Mouse (Mus musculus): ENCODE measurements around the gene Prox2. TPM values are rescaled to one million over a fixed set of nuclear protein-coding genes. Genes with fewer than 3 reads are reported as not detected.

Gene Prox2
- polyA plus RNA-seq, 1 experiment from 2014 or later = 2.9 TPM

- DNase-seq (ENCODE audit: low spot score) = peak; percentile 28
- WGBS = 50% methylated on average over 4 of the region's 4 CpGs
- Histone ChIP-seq H3K36me3 (ENCODE audit: control insufficient read depth, insufficient read depth, low read length) (no peaks in the 10 kb centered on the region), H3K4me1 (ENCODE audit: control insufficient read depth, insufficient read depth, low read length) (peaks cover 27% of the 10 kb centered on the region), H3K9me3 (ENCODE audit: control insufficient read depth, low read length) (no peaks in the 10 kb centered on the region), H3K4me2 (ENCODE audit: low read depth, low read length) (peak overlapping the region; percentile 71; the same call in 1 of the 2 replicates), H3K4me3 (ENCODE audit: low read depth, low read length) (peak overlapping the region; percentile 96; the same call in 1 of the 2 replicates), H3K9ac (ENCODE audit: low read depth, low read length) (no peak overlapping the region), H3K27me3 (replicated peaks; ENCODE audit: control insufficient read depth, insufficient read depth, low read length) (no peaks in the 10 kb centered on the region), H3K27ac (replicated peaks; ENCODE audit: low read depth, low read length) (0 out of 2 replicates have a peak overlapping the region, but pooled peaks have one; percentile 86)
- peak; percentile 13; the same call in 1 of the 2 replicates for ATAC-seq (ENCODE audit: low read depth)
Observed at GRCm38 (mm10) chr12:85109426-85109825, 1.1 kb downstream of the Prox2 start.

- 63% methylated on average over 3 of the region's 3 CpGs for WGBS
- ATAC-seq (ENCODE audit: low read depth) = no peak
- H3K27ac ChIP-seq (replicated peaks; ENCODE audit: low read depth, low read length) = no peak overlapping the region
- no peak overlapping the region for H3K4me2 ChIP-seq (ENCODE audit: low read depth, low read length)
- H3K4me1 ChIP-seq (ENCODE audit: control insufficient read depth, insufficient read depth, low read length) = peaks cover 27% of the 10 kb centered on the region
- H3K9ac ChIP-seq (ENCODE audit: low read depth, low read length) = no peak overlapping the region
- H3K9me3 ChIP-seq (ENCODE audit: control insufficient read depth, low read length) = no peaks in the 10 kb centered on the region
- no peaks in the 10 kb centered on the region for H3K27me3 ChIP-seq (replicated peaks; ENCODE audit: control insufficient read depth, insufficient read depth, low read length)
- DNase-seq (ENCODE audit: low spot score) = no peak
- H3K36me3 ChIP-seq (ENCODE audit: control insufficient read depth, insufficient read depth, low read length) = no peaks in the 10 kb centered on the region
- no peak overlapping the region for H3K4me3 ChIP-seq (ENCODE audit: low read depth, low read length)
Observed at GRCm38 (mm10) chr12:85108643-85109042, 1.9 kb downstream of the Prox2 start.

- 5% methylated on average over 8 of the region's 8 CpGs for WGBS
- no peak overlapping the region for H3K4me3 ChIP-seq (ENCODE audit: low read depth, low read length)
- peak overlapping the region; percentile 40 for H3K4me2 ChIP-seq (ENCODE audit: low read depth, low read length)
- ATAC-seq (ENCODE audit: low read depth) (no peak), DNase-seq (ENCODE audit: low spot score) (peak; percentile 17)
- H3K4me1 ChIP-seq (ENCODE audit: control insufficient read depth, insufficient read depth, low read length) = peaks cover 12% of the 10 kb centered on the region
- H3K9me3 ChIP-seq (ENCODE audit: control insufficient read depth, low read length) = no peaks in the 10 kb centered on the region
- H3K36me3 ChIP-seq (ENCODE audit: control insufficient read depth, insufficient read depth, low read length) = no peaks in the 10 kb centered on the region
- no peak overlapping the region for H3K27ac ChIP-seq (replicated peaks; ENCODE audit: low read depth, low read length)
- H3K27me3 ChIP-seq (replicated peaks; ENCODE audit: control insufficient read depth, insufficient read depth, low read length) = no peaks in the 10 kb centered on the region
- H3K9ac ChIP-seq (ENCODE audit: low read depth, low read length) = 0 out of 2 replicates have a peak overlapping the region, but pooled peaks have one; percentile 3
Observed at GRCm38 (mm10) chr12:85106292-85106691, 4.3 kb downstream of the Prox2 start.

- no peak overlapping the region for H3K4me3 ChIP-seq (ENCODE audit: low read depth, low read length)
- DNase-seq (ENCODE audit: low spot score) = no peak
- no peaks in the 10 kb centered on the region for H3K9me3 ChIP-seq (ENCODE audit: control insufficient read depth, low read length)
- no peak for ATAC-seq (ENCODE audit: low read depth)
- no peak overlapping the region for H3K27ac ChIP-seq (replicated peaks; ENCODE audit: low read depth, low read length)
- WGBS = 91% methylated on average over 8 of the region's 8 CpGs
- H3K4me1 ChIP-seq (ENCODE audit: control insufficient read depth, insufficient read depth, low read length) = peaks cover 8% of the 10 kb centered on the region
- no peak overlapping the region for H3K4me2 ChIP-seq (ENCODE audit: low read depth, low read length)
- H3K36me3 ChIP-seq (ENCODE audit: control insufficient read depth, insufficient read depth, low read length) = no peaks in the 10 kb centered on the region
- H3K27me3 ChIP-seq (replicated peaks; ENCODE audit: control insufficient read depth, insufficient read depth, low read length) = no peaks in the 10 kb centered on the region
- H3K9ac ChIP-seq (ENCODE audit: low read depth, low read length) = no peak overlapping the region
Observed at GRCm38 (mm10) chr12:85104789-85105188, 5.8 kb downstream of the Prox2 start.

- Histone ChIP-seq H3K9me3 (ENCODE audit: control insufficient read depth, low read length) (no peaks in the 10 kb centered on the region), H3K27ac (replicated peaks; ENCODE audit: low read depth, low read length) (no peak overlapping the region), H3K36me3 (ENCODE audit: control insufficient read depth, insufficient read depth, low read length) (no peaks in the 10 kb centered on the region), H3K4me3 (ENCODE audit: low read depth, low read length) (no peak overlapping the region), H3K27me3 (replicated peaks; ENCODE audit: control insufficient read depth, insufficient read depth, low read length) (no peaks in the 10 kb centered on the region), H3K9ac (ENCODE audit: low read depth, low read length) (no peak overlapping the region), H3K4me1 (ENCODE audit: control insufficient read depth, insufficient read depth, low read length) (peaks cover 3% of the 10 kb centered on the region; the same call in 1 of the 2 replicates), H3K4me2 (ENCODE audit: low read depth, low read length) (no peak overlapping the region)
- DNase-seq (ENCODE audit: low spot score) (no peak), ATAC-seq (ENCODE audit: low read depth) (no peak)
- WGBS = 82% methylated on average over 8 of the region's 8 CpGs
Observed at GRCm38 (mm10) chr12:85103096-85103495, 7.5 kb downstream of the Prox2 start.

- H3K27ac ChIP-seq (replicated peaks; ENCODE audit: low read depth, low read length) = no peak overlapping the region
- H3K9me3 ChIP-seq (ENCODE audit: control insufficient read depth, low read length) = no peaks in the 10 kb centered on the region
- H3K27me3 ChIP-seq (replicated peaks; ENCODE audit: control insufficient read depth, insufficient read depth, low read length) = no peaks in the 10 kb centered on the region
- ATAC-seq (ENCODE audit: low read depth) (no peak), DNase-seq (ENCODE audit: low spot score) (no peak)
- H3K36me3 ChIP-seq (ENCODE audit: control insufficient read depth, insufficient read depth, low read length) = no peaks in the 10 kb centered on the region
- no peak overlapping the region for H3K4me3 ChIP-seq (ENCODE audit: low read depth, low read length)
- no peak overlapping the region for H3K9ac ChIP-seq (ENCODE audit: low read depth, low read length)
- 81% methylated on average over 5 of the region's 5 CpGs for WGBS
- no peak overlapping the region for H3K4me2 ChIP-seq (ENCODE audit: low read depth, low read length)
- H3K4me1 ChIP-seq (ENCODE audit: control insufficient read depth, insufficient read depth, low read length) = peaks cover 3% of the 10 kb centered on the region; the same call in 1 of the 2 replicates
Observed at GRCm38 (mm10) chr12:85101521-85102106, 8.9 kb downstream of the Prox2 start.

GRCm38 (mm10) chr12:85101001-85101400, 9.6 kb downstream of the Prox2 start:
- WGBS = 36% methylated on average over 14 of the region's 14 CpGs
- no peaks in the 10 kb centered on the region; the same call in 1 of the 2 replicates for H3K4me1 ChIP-seq (ENCODE audit: control insufficient read depth, insufficient read depth, low read length)
- peak; percentile 53 for DNase-seq (ENCODE audit: low spot score)
- H3K9ac ChIP-seq (ENCODE audit: low read depth, low read length) = 0 out of 2 replicates have a peak overlapping the region, but pooled peaks have one; percentile 22
- H3K4me2 ChIP-seq (ENCODE audit: low read depth, low read length) = no peak overlapping the region
- H3K4me3 ChIP-seq (ENCODE audit: low read depth, low read length) = no peak overlapping the region
- H3K27me3 ChIP-seq (replicated peaks; ENCODE audit: control insufficient read depth, insufficient read depth, low read length) = no peaks in the 10 kb centered on the region
- no peaks in the 10 kb centered on the region for H3K9me3 ChIP-seq (ENCODE audit: control insufficient read depth, low read length)
- no peaks in the 10 kb centered on the region for H3K36me3 ChIP-seq (ENCODE audit: control insufficient read depth, insufficient read depth, low read length)
- no peak overlapping the region for H3K27ac ChIP-seq (replicated peaks; ENCODE audit: low read depth, low read length)
- ATAC-seq (ENCODE audit: low read depth) = peak; percentile 60; the same call in 1 of the 2 replicates

GRCm38 (mm10) chr12:85095859-85096258, 14.7 kb downstream of the Prox2 start:
- 77% methylated on average over 7 of the region's 7 CpGs for WGBS
- ATAC-seq (ENCODE audit: low read depth) (no peak), DNase-seq (ENCODE audit: low spot score) (no peak)
- H3K4me1 ChIP-seq (ENCODE audit: control insufficient read depth, insufficient read depth, low read length) = peaks cover 15% of the 10 kb centered on the region
- H3K27me3 ChIP-seq (replicated peaks; ENCODE audit: control insufficient read depth, insufficient read depth, low read length) = no peaks in the 10 kb centered on the region
- H3K9ac ChIP-seq (ENCODE audit: low read depth, low read length) = no peak overlapping the region
- H3K4me3 ChIP-seq (ENCODE audit: low read depth, low read length) = no peak overlapping the region
- no peak overlapping the region for H3K4me2 ChIP-seq (ENCODE audit: low read depth, low read length)
- H3K9me3 ChIP-seq (ENCODE audit: control insufficient read depth, low read length) = no peaks in the 10 kb centered on the region
- H3K27ac ChIP-seq (replicated peaks; ENCODE audit: low read depth, low read length) = no peak overlapping the region
- no peaks in the 10 kb centered on the region for H3K36me3 ChIP-seq (ENCODE audit: control insufficient read depth, insufficient read depth, low read length)

GRCm38 (mm10) chr12:85095146-85095545, 15.4 kb downstream of the Prox2 start:
- Histone ChIP-seq H3K4me2 (ENCODE audit: low read depth, low read length) (no peak overlapping the region), H3K27me3 (replicated peaks; ENCODE audit: control insufficient read depth, insufficient read depth, low read length) (no peaks in the 10 kb centered on the region), H3K36me3 (ENCODE audit: control insufficient read depth, insufficient read depth, low read length) (no peaks in the 10 kb centered on the region; the same call in 1 of the 2 replicates), H3K4me3 (ENCODE audit: low read depth, low read length) (no peak overlapping the region), H3K27ac (replicated peaks; ENCODE audit: low read depth, low read length) (0 out of 2 replicates have a peak overlapping the region, but pooled peaks have one; percentile 10), H3K9ac (ENCODE audit: low read depth, low read length) (no peak overlapping the region), H3K9me3 (ENCODE audit: control insufficient read depth, low read length) (no peaks in the 10 kb centered on the region), H3K4me1 (ENCODE audit: control insufficient read depth, insufficient read depth, low read length) (peaks cover 15% of the 10 kb centered on the region)
- no peak for ATAC-seq (ENCODE audit: low read depth)
- no peak for DNase-seq (ENCODE audit: low spot score)
- 87% methylated on average over 11 of the region's 11 CpGs for WGBS
